Mouse (Mus musculus): ENCODE data around the gene Rp9. TPM values are rescaled to one million over a fixed set of nuclear protein-coding genes. Genes with fewer than 3 reads are reported as not detected.
"Not testable (repeated sequence)": the region's sequence is repeated elsewhere in the genome, so short reads cannot be mapped to it uniquely, and the experiment has no call there.

The Rp9 gene
- total RNA-seq, 2 experiments from 2014 or later: 40.5 to 43.8 TPM

GRCm38 (mm10) chr9:22467371-22468169 is 2.0 kb downstream of the Rp9 start:
- intact Hi-C loops (cut with DNase I): no loop called here
- no peak for DNase-seq (ENCODE audit: low spot score)

- no peak for DNase-seq (ENCODE audit: low spot score)
- intact Hi-C loops (cut with DNase I): no loop called here
These were observed 3.3 kb downstream of the Rp9 start for GRCm38 (mm10) chr9:22466212-22466611.

- intact Hi-C loops (cut with DNase I): no loop called here
- DNase-seq (ENCODE audit: low spot score): no peak
These were observed 7.6 kb downstream of the Rp9 start for GRCm38 (mm10) chr9:22461946-22462345.

- no peak for DNase-seq (ENCODE audit: low spot score)
- intact Hi-C loops (cut with DNase I): no loop called here
These were observed 12.3 kb downstream of the Rp9 start for GRCm38 (mm10) chr9:22457142-22457835.

- DNase-seq (ENCODE audit: low spot score): no peak
- intact Hi-C loops (cut with DNase I): no loop called here
These were observed 14.5 kb downstream of the Rp9 start for GRCm38 (mm10) chr9:22455041-22455440.

- DNase-seq (ENCODE audit: low spot score); intact Hi-C loops (cut with DNase I): not testable (repeated sequence)
These were observed 15.6 kb downstream of the Rp9 start, which contains the start of gene Gm17545 for GRCm38 (mm10) chr9:22453990-22454389. Gene Gm17545 (plus strand): TSS chr9:22454290.

GRCm38 (mm10) chr9:22453501-22453924 is 16.0 kb downstream of the Rp9 start:
- DNase-seq (ENCODE audit: low spot score): no peak
- intact Hi-C loops (cut with DNase I): no loop called here

- DNase-seq (ENCODE audit: low spot score): no peak
- intact Hi-C loops (cut with DNase I): no loop called here
These were observed 16.8 kb downstream of the Rp9 start for GRCm38 (mm10) chr9:22452697-22453096.

GRCm38 (mm10) chr9:22449209-22449608 is 20.3 kb downstream of the Rp9 start:
- intact Hi-C loops (cut with DNase I): no loop called here
- no peak for DNase-seq (ENCODE audit: low spot score)

GRCm38 (mm10) chr9:22448420-22448819 is 21.1 kb downstream of the Rp9 start:
- intact Hi-C loops (cut with DNase I): no loop called here
- no peak for DNase-seq (ENCODE audit: low spot score)

- intact Hi-C loops (cut with DNase I): no loop called here
- no peak for DNase-seq (ENCODE audit: low spot score)
These were observed 22.3 kb downstream of the Rp9 start for GRCm38 (mm10) chr9:22447213-22447612.

GRCm38 (mm10) chr9:22445123-22445522 is 24.4 kb downstream of the Rp9 start:
- intact Hi-C loops (cut with DNase I): no loop called here
- DNase-seq (ENCODE audit: low spot score): no peak

- no peak for DNase-seq (ENCODE audit: low spot score)
- intact Hi-C loops (cut with DNase I): no loop called here
These were observed 26.4 kb downstream of the Rp9 start for GRCm38 (mm10) chr9:22443157-22443556.

GRCm38 (mm10) chr9:22438826-22439225 is 30.7 kb downstream of the Rp9 start:
- intact Hi-C loops (cut with DNase I): no loop called here
- DNase-seq (ENCODE audit: low spot score): no peak

- no peak for DNase-seq (ENCODE audit: low spot score)
- intact Hi-C loops (cut with DNase I): no loop called here
These were observed 35.4 kb downstream of the Rp9 start for GRCm38 (mm10) chr9:22434101-22434500.

GRCm38 (mm10) chr9:22433221-22433620 is 36.3 kb downstream of the Rp9 start:
- intact Hi-C loops (cut with DNase I): no loop called here

GRCm38 (mm10) chr9:22430315-22430840 is 39.2 kb downstream of the Rp9 start:
- intact Hi-C loops (cut with DNase I): no loop called here

More at GRCm38 (mm10) chr9:22433221-22433620, 36.3 kb downstream of the Rp9 start:
- no peak for DNase-seq (ENCODE audit: low spot score)

GRCm38 (mm10) chr9:22429533-22430241 is 39.9 kb downstream of the Rp9 start:
- no peak for DNase-seq (ENCODE audit: low spot score)
- intact Hi-C loops (cut with DNase I): no loop called here

More at GRCm38 (mm10) chr9:22430315-22430840, 39.2 kb downstream of the Rp9 start:
- no peak for DNase-seq (ENCODE audit: low spot score)

- intact Hi-C loops (cut with DNase I): no loop called here
- DNase-seq (ENCODE audit: low spot score): no peak
These were observed 40.7 kb downstream of the Rp9 start for GRCm38 (mm10) chr9:22428666-22429410.
